Mouse (Mus musculus): ENCODE data around the gene Nsun3. TPM values are rescaled to one million over a fixed set of nuclear protein-coding genes. Genes with fewer than 3 reads are reported as not detected.
"Not testable (repeated sequence)": the region's sequence is repeated elsewhere in the genome, so short reads cannot be mapped to it uniquely, and the experiment has no call there.

Nsun3 gene
- total RNA-seq, 1 experiment from 2014 or later: 16.6 TPM

DNA sequence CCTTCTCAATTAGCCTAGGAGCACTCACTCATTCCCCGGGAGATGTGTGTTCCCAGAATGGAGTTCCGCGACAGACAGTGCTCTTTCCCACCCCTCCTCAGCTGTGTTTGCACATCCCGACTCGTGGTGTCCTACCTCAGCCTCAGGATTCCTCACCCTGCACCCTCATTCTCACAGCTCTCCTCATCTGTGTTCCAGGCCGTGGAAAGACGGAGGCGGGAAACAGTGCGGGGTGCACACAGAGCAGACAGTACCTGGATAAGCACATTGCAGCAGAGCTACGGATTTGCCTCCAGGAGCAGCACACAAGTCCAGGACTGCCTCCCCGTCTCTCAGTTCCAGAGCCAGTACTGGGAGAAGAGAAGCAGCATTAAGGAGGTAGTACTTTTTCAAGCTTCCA lies 10.6 kb downstream of the Nsun3 start:
- ATAC-seq (replicated peaks in 1 of 2; ENCODE audit: insufficient read depth in 1 of 2, low FRiP score in 2 of 2, low TSS enrichment in 1 of 2, low read depth in 1 of 2, poor library complexity in 2 of 2, severe bottlenecking in 2 of 2): no peak

DNA sequence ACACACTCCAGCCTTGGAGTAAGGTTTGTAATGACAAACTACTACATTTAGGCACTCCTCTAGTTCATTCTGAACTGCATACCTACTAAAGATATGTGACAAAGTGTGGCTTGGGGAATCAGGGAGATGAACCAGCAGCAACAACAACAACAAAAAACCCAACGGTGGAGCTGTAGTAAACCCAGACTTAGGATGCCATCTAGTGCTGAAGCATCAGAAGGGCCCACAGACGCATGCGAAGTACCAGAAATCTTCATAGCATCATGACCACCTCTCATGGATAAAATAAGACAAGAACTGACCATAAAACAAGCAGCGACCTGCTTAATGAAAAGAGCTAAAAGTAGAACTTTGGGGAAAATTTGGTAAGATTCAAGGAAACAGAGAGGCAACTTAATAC lies 13.2 kb downstream of the Nsun3 start:
- no peak for ATAC-seq (replicated peaks in 1 of 2; ENCODE audit: insufficient read depth in 1 of 2, low FRiP score in 2 of 2, low TSS enrichment in 1 of 2, low read depth in 1 of 2, poor library complexity in 2 of 2, severe bottlenecking in 2 of 2)

DNA sequence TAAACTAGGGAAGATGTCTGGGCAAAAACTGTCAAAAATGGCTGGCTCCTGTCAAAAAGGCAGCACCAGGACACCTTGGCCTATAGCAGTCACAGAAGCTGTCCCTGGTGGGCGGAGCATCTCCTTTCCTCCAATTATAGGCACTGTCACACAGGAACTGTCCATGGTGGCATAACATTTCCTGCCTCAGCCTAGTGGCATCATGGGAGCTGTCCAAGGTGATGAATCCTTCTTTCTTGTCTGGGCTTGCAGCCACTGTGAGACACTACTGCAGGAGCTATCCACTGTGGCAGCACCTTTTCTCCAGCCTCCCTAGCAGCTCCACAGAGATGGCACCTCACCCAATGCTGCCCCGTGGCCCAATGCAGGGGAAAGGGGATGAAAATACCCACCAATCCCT lies 28.3 kb downstream of the Nsun3 start:
- ATAC-seq (replicated peaks in 1 of 2; ENCODE audit: insufficient read depth in 1 of 2, low FRiP score in 2 of 2, low TSS enrichment in 1 of 2, low read depth in 1 of 2, poor library complexity in 2 of 2, severe bottlenecking in 2 of 2): peak; percentile 53 to 74; a peak in 3 of 4 replicates

DNA sequence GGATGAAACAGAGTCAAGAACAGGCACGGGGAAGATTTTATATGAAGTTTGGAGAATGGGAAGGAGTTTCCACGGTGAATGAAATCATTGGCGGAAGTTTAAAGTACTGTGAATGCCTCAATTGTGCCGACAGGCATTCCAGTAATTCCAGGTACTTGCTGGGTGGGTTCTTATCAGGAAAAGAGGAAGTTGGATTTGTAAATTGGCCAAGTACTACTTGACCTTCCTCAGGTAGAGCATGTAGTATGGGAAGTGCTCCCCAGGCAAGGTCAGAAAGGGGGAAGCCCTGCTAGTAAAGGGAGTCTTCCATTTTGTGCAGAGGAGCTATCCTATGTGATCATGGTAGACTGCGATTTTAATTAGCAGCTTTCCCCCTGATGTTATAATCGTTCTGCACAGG lies 31.3 kb downstream of the Nsun3 start:
- no peak for ATAC-seq (replicated peaks in 1 of 2; ENCODE audit: insufficient read depth in 1 of 2, low FRiP score in 2 of 2, low TSS enrichment in 1 of 2, low read depth in 1 of 2, poor library complexity in 2 of 2, severe bottlenecking in 2 of 2)

DNA sequence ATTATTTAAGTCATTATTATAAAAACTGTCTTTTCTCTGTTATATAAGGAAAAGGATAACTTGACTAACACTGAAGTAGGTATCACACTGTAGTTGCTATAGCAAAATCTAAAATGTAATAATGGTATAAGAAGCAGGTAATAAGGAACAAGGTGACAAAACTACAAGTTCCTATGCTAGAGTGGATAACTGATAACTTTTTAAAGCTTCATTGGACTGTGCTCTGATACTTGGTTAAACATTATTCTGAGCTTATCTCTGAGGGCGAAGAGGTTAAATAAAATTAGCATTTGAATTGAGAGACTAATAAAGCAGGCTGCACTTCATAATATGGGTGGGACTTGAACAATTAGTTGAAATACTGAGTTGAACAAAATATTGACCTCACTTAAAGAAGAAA lies 33.0 kb downstream of the Nsun3 start:
- no peak for ATAC-seq (replicated peaks in 1 of 2; ENCODE audit: insufficient read depth in 1 of 2, low FRiP score in 2 of 2, low TSS enrichment in 1 of 2, low read depth in 1 of 2, poor library complexity in 2 of 2, severe bottlenecking in 2 of 2)

DNA sequence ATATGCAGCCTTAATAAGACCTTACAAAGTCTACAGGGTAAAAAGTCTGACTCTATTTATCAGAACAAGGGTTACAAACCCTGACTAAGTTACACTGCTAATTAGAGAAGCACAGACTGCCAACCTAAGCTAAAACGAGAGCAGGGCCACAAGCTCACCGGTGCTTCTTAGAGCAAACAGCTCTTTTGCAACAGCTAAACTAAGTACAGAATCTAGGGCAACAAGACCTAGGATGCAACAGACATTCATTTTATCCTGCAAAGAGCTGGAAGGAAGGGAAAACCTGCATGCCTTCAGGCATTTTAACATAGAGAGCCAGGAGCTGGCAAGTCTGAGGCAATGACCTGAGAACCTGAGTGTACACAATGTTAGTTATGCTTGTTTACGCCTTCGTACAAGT lies 33.5 kb downstream of the Nsun3 start:
- no peak for ATAC-seq (replicated peaks in 1 of 2; ENCODE audit: insufficient read depth in 1 of 2, low FRiP score in 2 of 2, low TSS enrichment in 1 of 2, low read depth in 1 of 2, poor library complexity in 2 of 2, severe bottlenecking in 2 of 2)

DNA sequence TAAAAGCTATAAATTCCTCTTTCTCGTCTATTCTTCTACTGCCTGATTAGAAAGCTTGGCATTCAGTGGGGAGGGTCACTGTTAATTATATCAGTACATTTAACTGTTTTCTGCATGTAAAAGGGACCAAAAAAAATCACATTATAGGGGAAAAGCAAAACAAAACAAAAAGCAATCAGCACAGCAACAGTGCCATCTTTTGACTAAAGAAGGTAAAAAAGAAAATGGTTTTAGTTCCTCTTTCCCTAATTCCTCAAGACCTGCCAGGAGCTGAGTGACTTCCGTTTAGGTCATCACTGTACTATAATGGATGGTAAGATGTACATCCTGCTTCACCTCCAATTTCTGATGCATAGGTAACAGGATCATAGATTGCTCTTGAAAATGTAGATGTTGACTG lies 40.7 kb downstream of the Nsun3 start:
- peak; percentile 37 to 45; a peak in 2 of 4 replicates for ATAC-seq (replicated peaks in 1 of 2; ENCODE audit: insufficient read depth in 1 of 2, low FRiP score in 2 of 2, low TSS enrichment in 1 of 2, low read depth in 1 of 2, poor library complexity in 2 of 2, severe bottlenecking in 2 of 2)

DNA sequence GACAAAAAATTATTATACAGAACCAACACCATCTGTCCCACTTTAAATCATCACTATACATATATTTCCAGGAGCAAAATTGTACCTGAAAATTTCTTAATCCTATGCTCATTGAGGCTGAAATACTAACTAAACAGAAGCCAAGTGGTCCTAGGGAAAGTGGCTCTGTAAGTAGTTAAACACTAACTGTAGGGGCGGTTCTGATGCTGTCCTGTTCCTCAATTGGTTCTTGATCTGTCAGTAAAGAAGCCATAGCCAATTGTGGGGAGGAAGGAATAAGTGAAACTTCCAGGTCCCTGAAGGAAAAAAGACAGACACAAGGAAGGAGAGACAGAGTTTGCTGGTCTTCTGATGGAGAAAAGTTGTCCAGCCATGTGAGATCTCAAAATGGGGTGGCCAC lies 52.3 kb downstream of the Nsun3 start:
- no peak for ATAC-seq (replicated peaks in 1 of 2; ENCODE audit: insufficient read depth in 1 of 2, low FRiP score in 2 of 2, low TSS enrichment in 1 of 2, low read depth in 1 of 2, poor library complexity in 2 of 2, severe bottlenecking in 2 of 2)

DNA sequence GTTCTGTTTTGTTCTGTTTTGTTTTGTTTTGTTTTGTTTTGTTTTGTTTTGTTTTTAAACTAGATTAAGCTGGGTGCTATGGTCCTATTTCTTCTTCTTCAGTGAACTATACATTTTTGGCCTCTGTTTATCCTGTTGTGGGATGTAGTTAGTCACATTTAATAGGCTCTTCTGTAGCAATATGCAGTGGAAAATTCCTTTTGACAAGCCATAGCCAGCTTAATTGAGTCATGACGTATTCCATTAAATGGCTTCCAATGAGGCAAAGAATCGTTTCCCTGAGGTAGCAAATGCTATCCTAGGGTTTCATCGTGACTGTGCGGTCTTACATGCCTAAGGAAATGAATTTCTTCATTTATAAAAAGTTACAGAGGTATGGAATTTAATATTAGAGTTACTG lies 56.3 kb downstream of the Nsun3 start:
- no peak for ATAC-seq (replicated peaks in 1 of 2; ENCODE audit: insufficient read depth in 1 of 2, low FRiP score in 2 of 2, low TSS enrichment in 1 of 2, low read depth in 1 of 2, poor library complexity in 2 of 2, severe bottlenecking in 2 of 2)

DNA sequence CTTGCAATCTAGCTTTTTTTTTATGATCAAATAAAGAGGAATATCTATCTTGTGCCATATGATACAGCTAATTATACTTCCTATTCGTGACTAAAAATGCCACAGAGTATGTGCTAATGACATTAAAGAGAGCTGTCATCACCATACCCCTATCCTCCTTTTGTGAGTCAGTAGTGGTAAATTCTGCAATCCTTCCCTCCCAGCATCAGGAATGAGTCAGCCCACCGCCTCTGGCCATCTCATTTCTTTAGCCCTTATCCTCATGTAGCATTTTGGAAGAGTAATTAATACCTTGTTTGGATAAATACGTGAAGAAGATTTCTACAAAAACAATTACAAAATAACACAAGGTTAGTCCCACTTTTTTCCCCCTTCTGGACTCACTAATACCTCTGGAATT lies 56.8 kb downstream of the Nsun3 start:
- no peak for ATAC-seq (replicated peaks in 1 of 2; ENCODE audit: insufficient read depth in 1 of 2, low FRiP score in 2 of 2, low TSS enrichment in 1 of 2, low read depth in 1 of 2, poor library complexity in 2 of 2, severe bottlenecking in 2 of 2)

DNA sequence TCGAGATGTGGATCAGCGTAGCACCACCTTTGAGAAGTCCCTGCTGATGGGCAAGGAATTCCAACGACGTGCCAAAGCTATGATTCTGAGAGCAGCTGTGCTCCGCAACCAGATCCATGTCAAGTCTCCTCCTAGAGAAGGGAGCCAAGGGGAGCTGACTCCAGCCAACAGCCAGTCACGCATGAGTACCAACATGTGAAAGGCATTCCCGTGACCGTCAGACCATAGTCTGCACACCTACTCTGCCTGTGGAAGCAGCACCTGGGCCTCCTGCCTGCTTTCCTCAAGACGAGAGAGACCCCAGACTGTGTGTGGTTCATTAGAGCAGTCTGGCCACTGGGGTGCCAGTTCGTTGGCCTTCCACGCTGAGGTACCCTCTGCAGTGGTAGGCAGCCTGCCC lies 68.4 kb downstream of the Nsun3 start:
- not testable (repeated sequence) for ATAC-seq (replicated peaks in 1 of 2; ENCODE audit: insufficient read depth in 1 of 2, low FRiP score in 2 of 2, low TSS enrichment in 1 of 2, low read depth in 1 of 2, poor library complexity in 2 of 2, severe bottlenecking in 2 of 2)

DNA sequence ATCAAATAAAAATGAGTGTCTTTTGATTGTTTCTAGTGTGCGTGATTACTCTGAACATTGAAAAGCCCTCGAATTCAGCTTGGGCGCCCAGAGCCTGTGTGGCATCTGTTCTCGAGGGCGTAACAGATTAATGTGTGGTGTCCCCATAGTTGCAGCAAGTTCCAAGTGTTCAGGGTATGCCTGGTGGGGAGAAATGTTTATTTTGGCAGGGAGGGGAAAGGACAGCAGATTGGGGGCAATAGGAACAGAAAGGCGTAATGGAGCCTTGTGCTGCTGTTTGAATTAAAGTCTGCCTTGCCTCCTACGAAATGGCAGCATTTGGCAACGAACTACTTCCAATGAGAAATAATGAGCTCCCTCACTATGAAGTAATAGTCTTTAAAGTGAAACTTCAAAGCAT lies 96.2 kb downstream of the Nsun3 start:
- ATAC-seq (replicated peaks in 1 of 2; ENCODE audit: insufficient read depth in 1 of 2, low FRiP score in 2 of 2, low TSS enrichment in 1 of 2, low read depth in 1 of 2, poor library complexity in 2 of 2, severe bottlenecking in 2 of 2): no peak

DNA sequence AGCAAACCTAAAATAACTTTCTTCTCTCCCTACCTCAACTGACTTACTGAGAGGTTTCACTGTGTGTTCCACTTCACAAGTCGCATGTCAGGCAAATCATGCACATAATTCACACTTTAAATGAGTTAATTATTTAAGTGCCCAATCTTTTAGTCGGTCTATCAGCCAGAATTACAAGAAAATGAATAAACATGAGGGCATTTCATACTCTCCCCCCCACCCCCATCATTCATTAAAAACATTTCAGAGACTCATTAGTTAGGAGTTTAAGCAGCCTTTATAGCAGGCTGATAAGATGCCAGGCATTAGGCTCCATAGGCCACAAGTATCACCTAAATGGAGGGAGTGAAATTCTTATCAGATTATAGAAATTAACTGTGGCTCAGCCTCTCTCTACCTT lies 100.5 kb downstream of the Nsun3 start:
- ATAC-seq (replicated peaks in 1 of 2; ENCODE audit: insufficient read depth in 1 of 2, low FRiP score in 2 of 2, low TSS enrichment in 1 of 2, low read depth in 1 of 2, poor library complexity in 2 of 2, severe bottlenecking in 2 of 2): no peak

DNA sequence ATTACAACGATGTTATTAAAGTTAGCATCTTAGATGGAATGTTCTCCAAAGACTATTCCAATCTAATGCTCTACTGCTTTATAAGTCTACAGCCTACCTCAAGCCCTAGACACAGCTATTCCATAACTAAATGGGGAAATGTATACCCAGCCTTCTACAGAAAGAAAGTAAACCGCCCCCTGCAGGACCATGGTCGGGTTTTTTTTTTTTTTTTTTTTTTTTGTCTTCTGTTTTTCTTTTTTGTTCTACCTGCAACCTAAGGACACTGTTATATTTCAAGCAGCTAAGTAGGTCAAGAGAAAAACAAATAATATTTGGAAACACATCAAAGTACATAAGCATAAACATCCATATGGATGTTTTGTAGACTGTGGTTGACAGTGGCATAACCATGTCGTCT lies 101.1 kb downstream of the Nsun3 start:
- no peak for ATAC-seq (replicated peaks in 1 of 2; ENCODE audit: insufficient read depth in 1 of 2, low FRiP score in 2 of 2, low TSS enrichment in 1 of 2, low read depth in 1 of 2, poor library complexity in 2 of 2, severe bottlenecking in 2 of 2)

Other genes with a start within 250 kb of the Nsun3 start
- not detected in 2 replicates for gene Stx19, start 27.9 kb upstream of the Nsun3 start, total RNA-seq (2017)
- gene Arl13b, start 60.2 kb upstream of the Nsun3 start, total RNA-seq (2017): 10.9 and 21.3 TPM in 2 replicates
- gene Pros1, start 67.5 kb upstream of the Nsun3 start, total RNA-seq (2017): 5.9 and 6.1 TPM in 2 replicates